Mouse (Mus musculus) adrenal gland, postnatal 36 days (tissue): ENCODE results near the gene Htatip2. TPM values are rescaled to one million over a fixed set of nuclear protein-coding genes. Genes with fewer than 3 reads are reported as not detected.
A peak's percentile ranks its signal among the peaks of the same experiment; 100 is the strongest.

Source experiments
- DNase-seq, 2 experiments: peaks; one replicate each; pipeline ENCODE4 v3.0.0; 2021; ENCODE audit warnings: mixed read lengths in 1 of 2
- long read RNA-seq, 2 experiments: library from polyadenylated mRNA; stranded (forward); transcript quantifications; one replicate each; pipeline ENCODE4 v2.0.0; 2021; ENCODE audit warnings: borderline sequencing depth in 2 of 2
- total RNA-seq, 2 experiments: library from RNA; stranded (reverse); gene quantifications; 2 replicates each; pipeline ENCODE4 v1.2.3; 2021

Htatip2 gene
- total RNA-seq, result 10 to 100 TPM; 33.0 to 40.2 TPM
- long read RNA-seq, experiment 1, transcript Htatip2-202 (6 exons, 1,338 nt), result major isoform, 40 of 99 reads
- long read RNA-seq, experiment 1, partial matches to known transcripts, result 18 of 99 reads
- long read RNA-seq, experiment 1, other reads (novel, unspliced or antisense), result 41 of 99 reads
- long read RNA-seq, experiment 2, transcript Htatip2-202 (6 exons, 1,338 nt), result major isoform, 14 of 31 reads
- long read RNA-seq, experiment 2, partial matches to known transcripts, result 8 of 31 reads
- long read RNA-seq, experiment 2, other reads (novel, unspliced or antisense), result 9 of 31 reads

- DNase-seq, result peak; percentile 77 to 89
These were observed at the start of gene Htatip2 for GRCm38 (mm10) chr7:49758934-49759571. Gene Htatip2 (plus strand): TSS chr7:49759115.

- no peak for DNase-seq
These were observed 49.4 kb upstream of the Htatip2 start for GRCm38 (mm10) chr7:49709381-49710021.

GRCm38 (mm10) chr7:49717942-49718733 is 40.8 kb upstream of the Htatip2 start:
- DNase-seq, result no peak

- DNase-seq, result no peak
These were observed 24.6 kb upstream of the Htatip2 start for GRCm38 (mm10) chr7:49734342-49734741.

- DNase-seq, result no peak
These were observed 19.5 kb upstream of the Htatip2 start for GRCm38 (mm10) chr7:49739448-49739847.

DNA sequence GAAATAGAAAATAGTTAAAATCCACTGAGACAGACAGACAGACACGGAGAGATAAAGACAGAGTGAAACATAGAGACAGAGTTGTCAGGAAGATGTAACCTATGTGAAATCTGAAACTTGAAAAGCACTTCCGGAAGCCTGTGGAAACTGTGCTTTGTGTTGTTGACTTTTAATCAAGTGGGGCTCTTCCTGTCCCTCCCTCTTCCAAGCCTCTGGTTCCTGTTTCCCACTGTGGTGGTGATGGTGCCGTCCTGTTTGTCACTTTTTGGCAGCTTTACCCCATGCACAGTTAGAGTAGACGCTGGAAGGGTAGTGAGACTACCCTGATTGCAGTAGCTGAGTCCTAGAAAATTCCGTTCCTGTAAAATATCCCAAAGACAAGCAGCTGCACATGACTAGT is 17.4 kb upstream of the Htatip2 start:
- DNase-seq, result no peak

DNA sequence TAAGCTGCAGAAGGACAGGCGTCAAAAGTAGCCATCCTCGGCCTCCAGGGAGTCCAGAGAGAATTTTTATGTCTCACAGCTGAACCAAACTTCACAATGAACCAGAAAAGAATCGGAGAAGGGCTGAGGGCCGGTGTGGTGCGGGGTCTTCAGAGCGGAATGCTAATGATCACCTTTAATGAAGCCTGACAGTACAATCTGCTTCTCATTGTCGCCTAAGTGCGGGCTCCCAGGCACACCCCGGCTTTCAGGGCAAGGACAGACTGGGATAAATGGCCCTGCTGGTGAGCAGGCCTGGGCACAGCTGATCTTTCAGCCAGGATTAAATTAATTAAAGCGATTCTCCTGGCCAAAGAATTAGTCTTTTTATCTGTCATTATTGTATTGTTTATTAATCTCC is 17.0 kb upstream of the Htatip2 start:
- no peak for DNase-seq

GRCm38 (mm10) chr7:49751148-49751547 is 7.8 kb upstream of the Htatip2 start:
- DNase-seq, result peak in 1 of 2 experiments; percentile 32

DNA sequence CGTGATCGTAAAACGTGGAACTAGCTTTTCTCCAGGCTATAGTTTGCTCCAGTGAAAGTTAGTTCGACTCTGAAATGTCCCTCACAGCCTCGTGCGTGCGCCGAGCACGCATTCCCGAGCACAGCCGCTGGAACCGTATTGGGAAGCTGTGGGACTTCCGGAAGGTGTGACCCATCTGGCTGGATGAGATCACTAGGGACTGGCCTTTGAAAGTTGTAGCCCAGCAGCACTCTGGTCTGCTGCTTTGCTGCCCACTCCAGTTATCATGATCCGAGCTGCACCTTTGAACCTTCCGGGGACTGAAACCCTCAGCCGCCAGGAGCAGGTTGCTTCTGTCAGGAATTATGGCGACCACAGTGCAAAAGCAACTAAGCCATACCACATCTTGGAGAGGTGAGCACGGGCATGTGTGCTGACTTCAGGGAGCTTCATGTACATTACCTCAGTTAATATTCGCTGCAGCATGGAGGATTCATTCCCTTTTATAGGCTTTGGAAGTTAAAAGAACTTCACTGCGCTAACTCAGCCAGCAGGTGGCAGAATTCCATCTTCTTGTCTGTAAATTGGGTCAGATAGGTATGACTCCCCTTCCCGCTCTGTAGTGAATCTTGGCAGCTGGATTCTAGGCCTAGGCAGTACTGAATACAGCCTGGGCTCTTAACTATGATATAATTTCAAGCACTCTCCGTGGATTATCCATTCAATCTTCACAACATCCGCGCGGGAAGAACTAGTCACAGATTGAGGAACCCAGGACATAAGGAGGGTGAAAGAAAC is 6.0 kb upstream of the Htatip2 start:
- DNase-seq, result peak; percentile 51 to 65

- DNase-seq, result peak; percentile 66 to 67
These were observed 4.1 kb upstream of the Htatip2 start for GRCm38 (mm10) chr7:49754767-49755166.

GRCm38 (mm10) chr7:49762605-49763004 is 3.7 kb downstream of the Htatip2 start:
- DNase-seq, result peak; percentile 86 to 88

DNA sequence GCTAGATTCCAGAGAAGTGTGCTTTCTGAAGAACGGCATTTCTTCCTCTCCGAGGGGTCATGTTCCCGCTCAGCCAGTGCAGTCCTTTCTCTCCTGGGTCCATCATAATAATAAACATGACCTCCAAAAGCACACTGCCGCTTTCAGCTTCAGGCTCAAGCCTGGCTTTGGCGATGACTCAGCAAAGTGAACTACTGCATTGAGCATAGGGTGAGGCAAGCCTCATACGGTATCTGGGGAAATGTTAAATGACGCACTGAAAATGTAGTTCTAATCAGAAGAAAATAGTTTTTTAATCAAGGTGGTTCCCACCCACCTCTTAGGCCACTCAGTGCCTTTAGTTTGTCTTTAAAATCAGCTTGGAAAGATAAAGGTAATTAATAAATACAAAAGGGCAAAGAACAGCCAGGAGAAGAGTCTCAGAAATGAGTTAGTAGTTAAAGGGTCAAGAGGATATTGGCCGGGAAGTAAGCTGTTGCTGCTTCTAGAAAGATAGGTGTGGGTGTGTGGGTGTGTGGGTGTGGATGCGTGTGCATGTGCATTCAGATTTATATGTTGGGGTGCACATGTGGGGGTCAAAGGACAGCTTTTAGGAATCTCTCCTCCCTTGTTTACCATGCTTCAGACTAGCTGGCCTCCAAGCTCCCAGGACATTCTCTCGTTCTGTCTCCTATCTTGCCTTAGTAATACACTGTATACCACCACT is 5.2 kb downstream of the Htatip2 start:
- DNase-seq, result peak; percentile 59 to 61

DNA sequence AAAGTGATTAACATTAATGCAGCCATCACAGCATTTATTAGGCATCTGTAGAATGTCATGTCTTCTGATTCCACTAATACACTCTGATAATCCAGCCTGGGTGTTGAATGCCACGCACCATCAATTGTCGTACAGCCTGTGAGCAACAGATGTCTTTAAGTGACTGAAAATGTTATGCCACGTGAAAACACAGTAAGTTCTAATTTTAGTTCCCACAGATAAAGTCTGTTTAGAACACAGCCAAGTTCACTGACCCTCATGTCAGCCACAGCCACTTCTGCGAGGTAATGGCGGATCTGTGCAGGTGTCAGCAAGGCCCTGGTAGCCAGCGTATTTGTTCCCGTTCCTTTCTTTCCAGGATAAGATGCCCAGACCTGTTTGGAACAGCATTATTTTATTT is 7.3 kb downstream of the Htatip2 start:
- DNase-seq, result no peak

GRCm38 (mm10) chr7:49768509-49768908 is 9.6 kb downstream of the Htatip2 start:
- DNase-seq, result no peak

DNA sequence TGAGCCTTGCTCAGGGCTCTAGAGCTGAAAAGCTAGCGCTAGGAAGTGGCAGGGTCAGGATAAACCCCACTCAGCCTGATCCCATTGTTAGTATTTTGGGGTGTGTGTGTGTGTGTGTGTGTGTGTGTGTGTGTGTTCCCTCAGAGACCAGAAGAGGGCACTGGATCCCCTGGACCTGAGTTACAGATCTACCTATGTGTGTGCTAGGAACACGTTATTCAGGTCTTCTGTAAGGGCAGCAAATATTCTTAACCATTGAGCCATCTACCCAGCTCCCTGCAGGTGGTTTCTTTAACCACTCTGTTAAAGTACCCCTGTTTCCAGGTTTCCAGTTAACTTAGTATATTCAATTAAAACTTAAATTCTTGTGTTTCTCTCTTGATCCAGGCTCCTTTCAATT is 15.5 kb downstream of the Htatip2 start:
- DNase-seq, result no peak

DNA sequence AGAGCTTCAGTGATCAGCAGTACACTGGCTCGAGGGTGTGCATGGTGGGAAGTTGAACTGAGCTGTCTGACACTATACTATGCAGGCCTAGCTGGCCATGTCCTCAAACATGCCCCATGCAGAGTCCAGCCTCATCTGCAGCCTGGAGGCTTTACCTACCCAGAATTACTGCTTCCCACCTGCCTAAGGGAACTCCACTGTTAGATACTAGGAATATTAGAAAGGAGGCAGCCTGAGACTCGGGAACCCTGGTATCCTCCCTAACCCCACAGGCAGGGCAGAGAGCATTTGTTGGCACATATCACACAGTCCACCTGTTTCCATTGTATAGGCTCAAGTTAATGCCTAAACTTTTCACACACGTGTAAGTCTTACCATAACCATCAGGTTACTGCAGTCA is 18.7 kb downstream of the Htatip2 start:
- no peak for DNase-seq

DNA sequence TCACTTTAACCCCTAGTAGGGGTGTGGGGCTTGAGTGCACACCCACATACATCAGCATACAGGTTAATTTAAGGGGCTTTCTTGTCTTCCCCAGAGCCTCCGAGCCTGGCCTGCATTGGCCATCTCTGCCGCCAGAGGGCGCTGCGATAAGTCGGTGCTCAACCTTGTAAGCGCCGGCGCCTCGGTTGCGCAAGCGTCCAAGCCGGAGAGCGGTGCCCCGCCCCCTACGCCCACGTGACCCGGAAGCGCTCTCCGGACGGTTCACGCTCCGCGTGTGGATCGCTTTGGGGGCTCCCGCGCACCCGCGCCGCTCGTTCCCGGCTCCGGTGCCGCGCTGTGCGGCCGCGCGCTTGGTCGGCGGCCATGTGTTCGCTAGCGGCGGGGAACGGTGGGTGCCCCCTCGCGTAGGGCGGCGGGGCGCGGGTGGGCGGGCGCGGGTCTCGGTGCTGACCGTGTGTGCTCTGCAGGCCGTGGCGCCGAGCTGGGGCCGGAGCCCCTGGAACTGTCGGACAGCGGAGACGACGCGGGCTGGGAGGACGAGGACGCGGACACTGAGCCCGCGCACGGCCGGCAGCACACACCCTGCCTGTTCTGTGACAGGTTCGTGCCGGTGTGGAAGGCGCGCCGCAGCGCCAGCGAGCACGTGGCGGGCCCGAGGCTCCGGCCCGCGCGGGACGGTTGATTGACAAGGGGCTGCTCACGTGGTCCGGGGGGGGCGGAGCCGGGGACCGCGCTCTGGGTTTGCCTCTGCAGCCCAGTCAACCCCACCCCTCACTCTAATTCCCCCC is 19.4 kb downstream of the Htatip2 start, which contains the start of gene Prmt3:
Gene Prmt3, plus strand, starts transcription at position 233 of the 788 bp plus-strand sequence.
- DNase-seq, result peak; percentile 99

DNA sequence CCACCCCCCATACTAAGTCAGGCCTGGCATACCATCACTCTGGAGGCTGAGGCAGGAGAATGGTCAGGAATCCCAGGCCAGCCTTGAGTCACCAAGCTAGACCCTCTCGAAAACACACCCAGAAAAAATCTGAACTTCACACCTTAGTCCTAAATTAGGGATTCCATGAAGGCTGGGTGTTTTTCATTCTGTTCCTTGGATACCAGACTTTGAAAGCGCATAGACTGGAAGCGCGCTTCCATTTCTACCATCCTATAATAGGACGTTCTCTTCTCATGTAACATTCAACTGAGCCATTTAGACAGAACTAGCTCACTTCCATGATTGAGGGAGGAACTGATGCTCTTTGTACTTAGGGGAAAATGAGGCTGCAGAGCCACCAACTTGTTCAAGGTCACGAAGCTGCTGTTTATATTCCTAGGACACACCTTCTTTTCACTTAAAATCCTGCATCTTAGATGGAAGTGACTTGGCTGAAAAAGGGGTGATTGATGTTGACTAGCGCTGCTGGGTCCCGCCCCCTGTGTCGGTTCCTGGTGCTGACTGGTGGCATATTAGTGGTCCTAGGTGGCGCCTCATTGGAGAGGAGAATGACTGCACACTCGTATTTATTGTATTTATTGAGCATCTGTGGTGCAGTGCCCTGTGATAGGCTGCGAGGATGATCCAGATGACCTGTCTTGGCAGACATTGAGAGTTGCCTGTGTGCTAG is 20.1 kb downstream of the Htatip2 start:
- DNase-seq, result no peak

DNA sequence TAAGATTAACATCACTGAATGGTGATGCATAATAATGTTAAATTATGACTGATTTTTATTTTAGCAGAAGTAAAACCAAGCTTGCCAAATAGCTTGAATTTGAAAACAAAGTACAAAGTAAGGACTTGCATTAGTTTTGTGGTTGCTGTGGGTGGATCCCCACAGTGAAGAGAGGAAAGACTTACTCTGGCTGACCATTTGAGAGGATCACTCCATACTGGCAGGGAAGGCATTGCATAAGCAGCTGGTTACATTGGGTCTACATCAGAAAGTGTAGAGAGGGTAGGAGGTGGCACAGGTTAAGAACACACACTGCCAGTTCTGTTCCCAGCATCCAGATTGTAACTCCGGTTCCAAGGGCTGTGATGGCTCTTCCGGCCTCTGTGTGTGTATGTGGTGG is 24.1 kb downstream of the Htatip2 start:
- no peak for DNase-seq
